Mouse (Mus musculus): ENCODE data around the gene Arhgap45. TPM values are rescaled to one million over a fixed set of nuclear protein-coding genes. Genes with fewer than 3 reads are reported as not detected.
"Not testable (repeated sequence)": the region's sequence is repeated elsewhere in the genome, so short reads cannot be mapped to it uniquely, and the experiment has no call there.

Gene Arhgap45
- total RNA-seq, 1 experiment from 2014 or later: 695 TPM

GRCm38 (mm10) chr10:80048834-80049233 is 32.4 kb downstream of the Arhgap45 start:
- no peak for ATAC-seq (ENCODE audit: extremely low read depth, insufficient number of reproducible peaks, low FRiP score, poor library complexity, severe bottlenecking)

- ATAC-seq (ENCODE audit: extremely low read depth, insufficient number of reproducible peaks, low FRiP score, poor library complexity, severe bottlenecking): no peak
Measured at GRCm38 (mm10) chr10:80050244-80050643, 33.8 kb downstream of the Arhgap45 start.

GRCm38 (mm10) chr10:80050885-80051617 is 34.6 kb downstream of the Arhgap45 start:
- ATAC-seq (ENCODE audit: extremely low read depth, insufficient number of reproducible peaks, low FRiP score, poor library complexity, severe bottlenecking): no peak

GRCm38 (mm10) chr10:80051618-80052373 is 35.3 kb downstream of the Arhgap45 start:
- peak; percentile 13; the same call in 1 of the 2 replicates for ATAC-seq (ENCODE audit: extremely low read depth, insufficient number of reproducible peaks, low FRiP score, poor library complexity, severe bottlenecking)

GRCm38 (mm10) chr10:80052374-80052764 is 35.9 kb downstream of the Arhgap45 start:
- ATAC-seq (ENCODE audit: extremely low read depth, insufficient number of reproducible peaks, low FRiP score, poor library complexity, severe bottlenecking): no peak

- ATAC-seq (ENCODE audit: extremely low read depth, insufficient number of reproducible peaks, low FRiP score, poor library complexity, severe bottlenecking): peak; percentile 91
Measured at GRCm38 (mm10) chr10:80053259-80053780, 36.9 kb downstream of the Arhgap45 start.

GRCm38 (mm10) chr10:80053831-80054815 is 37.7 kb downstream of the Arhgap45 start:
- no peak for ATAC-seq (ENCODE audit: extremely low read depth, insufficient number of reproducible peaks, low FRiP score, poor library complexity, severe bottlenecking)

- not testable (repeated sequence) for ATAC-seq (ENCODE audit: extremely low read depth, insufficient number of reproducible peaks, low FRiP score, poor library complexity, severe bottlenecking)
Measured at GRCm38 (mm10) chr10:80054911-80055310, 38.5 kb downstream of the Arhgap45 start.

GRCm38 (mm10) chr10:80055364-80055763 is 38.9 kb downstream of the Arhgap45 start:
- no peak for ATAC-seq (ENCODE audit: extremely low read depth, insufficient number of reproducible peaks, low FRiP score, poor library complexity, severe bottlenecking)

GRCm38 (mm10) chr10:80055891-80056290 is 39.4 kb downstream of the Arhgap45 start:
- no peak for ATAC-seq (ENCODE audit: extremely low read depth, insufficient number of reproducible peaks, low FRiP score, poor library complexity, severe bottlenecking)

GRCm38 (mm10) chr10:80056506-80056905 is 40.1 kb downstream of the Arhgap45 start:
- no peak for ATAC-seq (ENCODE audit: extremely low read depth, insufficient number of reproducible peaks, low FRiP score, poor library complexity, severe bottlenecking)

GRCm38 (mm10) chr10:80056976-80057682 is 40.7 kb downstream of the Arhgap45 start:
- ATAC-seq (ENCODE audit: extremely low read depth, insufficient number of reproducible peaks, low FRiP score, poor library complexity, severe bottlenecking): no peak

GRCm38 (mm10) chr10:80057683-80058326 is 41.4 kb downstream of the Arhgap45 start:
- no peak for ATAC-seq (ENCODE audit: extremely low read depth, insufficient number of reproducible peaks, low FRiP score, poor library complexity, severe bottlenecking)

- no peak for ATAC-seq (ENCODE audit: extremely low read depth, insufficient number of reproducible peaks, low FRiP score, poor library complexity, severe bottlenecking)
Measured at GRCm38 (mm10) chr10:80063104-80063503, 46.7 kb downstream of the Arhgap45 start.

- no peak for ATAC-seq (ENCODE audit: extremely low read depth, insufficient number of reproducible peaks, low FRiP score, poor library complexity, severe bottlenecking)
Measured at GRCm38 (mm10) chr10:80063877-80064650, 47.6 kb downstream of the Arhgap45 start.

- no peak for ATAC-seq (ENCODE audit: extremely low read depth, insufficient number of reproducible peaks, low FRiP score, poor library complexity, severe bottlenecking)
Measured at GRCm38 (mm10) chr10:80069251-80069650, 52.8 kb downstream of the Arhgap45 start.

- ATAC-seq (ENCODE audit: extremely low read depth, insufficient number of reproducible peaks, low FRiP score, poor library complexity, severe bottlenecking): no peak
Measured at GRCm38 (mm10) chr10:80069948-80070450, 53.5 kb downstream of the Arhgap45 start.

Measured in neutrophil, adult 5-6 weeks (primary cell).